Mouse (Mus musculus): ENCODE data around the gene 6430548M08Rik. TPM values are rescaled to one million over a fixed set of nuclear protein-coding genes. Genes with fewer than 3 reads are reported as not detected.

6430548M08Rik gene
- polyA plus RNA-seq, 2 experiments, result 0.83 to 2.5 TPM

DNA sequence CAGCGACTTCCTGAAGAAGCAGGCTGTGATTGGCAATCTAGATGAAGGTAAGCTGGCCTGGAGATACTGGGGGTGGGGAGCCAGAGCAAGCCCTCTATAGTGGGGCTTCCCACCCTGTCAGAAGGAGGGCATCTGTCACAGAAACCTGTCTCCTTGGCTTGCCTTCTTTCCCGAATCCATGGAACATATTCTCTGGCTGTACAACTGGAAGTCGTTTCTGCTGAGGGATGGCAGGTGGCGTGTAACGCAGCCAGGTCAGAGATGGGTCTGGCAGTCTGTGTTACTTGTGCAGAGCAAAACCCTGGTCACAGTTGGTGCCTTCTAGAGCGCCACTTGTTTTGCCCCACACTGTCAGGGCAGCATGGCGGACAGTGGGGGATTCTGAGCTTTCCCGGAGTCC, 46.4 kb downstream of the 6430548M08Rik start:
- H3K9ac ChIP-seq (replicated peaks), result no peak overlapping the region
- no peaks in the 10 kb centered on the region for H3K27me3 ChIP-seq (ENCODE audit: control insufficient read depth, insufficient read depth, low read length)
- no peak overlapping the region for H3K27ac ChIP-seq
- no peaks in the 10 kb centered on the region for H3K4me1 ChIP-seq (replicated peaks; ENCODE audit: control insufficient read depth in 2 of 2, insufficient read depth in 2 of 2, low read length in 1 of 2)
- no peak overlapping the region for H3K4me2 ChIP-seq (ENCODE audit: low read depth)
- TF ChIP-seq CTCF (IDR thresholded peaks at IDR 0.05; ENCODE audit: low read depth) (no peak), EP300 (IDR thresholded peaks at IDR 0.05; ENCODE audit: low read depth) (no peak)
- H3K9me3 ChIP-seq (ENCODE audit: control insufficient read depth, low read length), result no peaks in the 10 kb centered on the region
- H3K36me3 ChIP-seq (replicated peaks; ENCODE audit: control insufficient read depth, insufficient read depth, low read depth), result no peaks in the 10 kb centered on the region
- H3K4me3 ChIP-seq (ENCODE audit: insufficient read depth in 1 of 2, low read depth in 2 of 2, low read length in 2 of 2), result no peak overlapping the region
- no peak for ATAC-seq (ENCODE audit: insufficient read depth)
- 62% methylated on average over 8 of the region's 8 CpGs for WGBS (ENCODE audit: insufficient replicate concordance)
- DNase-seq (ENCODE audit: low read depth in 3 of 3, low spot score in 3 of 3), result no peak

DNA sequence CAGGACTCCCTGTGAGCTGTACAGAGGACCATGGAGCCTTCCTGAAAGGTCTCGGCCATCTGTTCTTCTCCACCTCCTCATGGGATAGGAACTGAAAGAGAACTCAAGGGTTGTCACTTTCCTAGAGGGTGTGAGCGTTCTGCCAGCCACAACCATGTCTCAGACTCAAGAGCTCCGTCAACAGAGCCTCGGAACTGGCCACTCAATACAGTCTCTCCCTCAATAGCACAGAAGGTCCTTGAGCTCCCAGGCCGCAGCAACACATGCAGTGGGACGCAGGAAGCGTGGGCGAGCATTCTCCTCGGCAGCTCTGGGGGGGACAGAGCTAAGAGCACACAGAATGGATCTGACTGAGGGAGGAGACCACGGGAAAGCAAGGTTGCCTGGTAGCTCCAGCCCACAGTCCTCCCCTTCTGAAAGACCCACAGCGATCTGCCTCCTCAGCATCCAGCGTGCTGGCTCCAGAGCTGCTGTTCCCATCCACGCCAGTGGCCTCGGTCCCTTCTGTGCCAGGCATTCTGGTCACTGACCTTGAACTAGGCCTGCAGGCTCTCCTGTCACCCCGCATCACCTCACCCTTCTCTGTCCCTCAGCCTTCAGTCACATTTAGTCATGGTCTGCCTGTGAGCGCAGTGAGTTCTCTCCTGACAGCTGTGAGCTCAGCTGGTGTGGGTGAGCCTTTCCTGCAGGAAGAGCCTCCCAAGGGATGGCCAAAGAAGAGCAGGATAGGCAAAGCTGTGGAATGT, 47.9 kb downstream of the 6430548M08Rik start:
- no peaks in the 10 kb centered on the region for H3K4me1 ChIP-seq (replicated peaks; ENCODE audit: control insufficient read depth in 2 of 2, insufficient read depth in 2 of 2, low read length in 1 of 2)
- no peak for TF ChIP-seq EP300 (IDR thresholded peaks at IDR 0.05; ENCODE audit: low read depth)
- TF ChIP-seq CTCF (IDR thresholded peaks at IDR 0.05; ENCODE audit: low read depth), result no peak
- 64% methylated on average over 16 of the region's 16 CpGs for WGBS (ENCODE audit: insufficient replicate concordance)
- H3K4me2 ChIP-seq (ENCODE audit: low read depth), result no peak overlapping the region
- no peak overlapping the region for H3K9ac ChIP-seq (replicated peaks)
- ATAC-seq (ENCODE audit: insufficient read depth), result no peak
- no peaks in the 10 kb centered on the region for H3K9me3 ChIP-seq (ENCODE audit: control insufficient read depth, low read length)
- H3K27ac ChIP-seq, result no peak overlapping the region
- DNase-seq (ENCODE audit: low read depth in 3 of 3, low spot score in 3 of 3), result no peak
- no peak overlapping the region for H3K4me3 ChIP-seq (ENCODE audit: insufficient read depth in 1 of 2, low read depth in 2 of 2, low read length in 2 of 2)
- H3K27me3 ChIP-seq (ENCODE audit: control insufficient read depth, insufficient read depth, low read length), result no peaks in the 10 kb centered on the region
- H3K36me3 ChIP-seq (replicated peaks; ENCODE audit: control insufficient read depth, insufficient read depth, low read depth), result no peaks in the 10 kb centered on the region

DNA sequence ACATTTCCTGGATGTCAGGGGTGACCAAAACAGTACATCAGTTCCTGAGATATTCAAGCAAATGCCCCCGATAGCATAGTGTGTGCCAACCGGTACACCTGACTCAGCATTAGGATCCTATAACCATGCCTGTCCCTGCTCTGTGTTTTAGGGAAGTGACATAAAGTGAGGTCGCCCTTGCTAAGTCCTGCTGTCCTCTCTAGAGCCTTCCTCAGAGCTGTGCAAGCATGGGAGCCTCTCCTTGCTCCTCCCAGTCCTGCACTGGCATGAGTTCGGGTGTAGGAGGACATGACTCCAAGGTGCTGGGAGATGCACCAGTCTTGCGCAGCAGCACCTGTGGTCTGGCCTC, 48.4 kb downstream of the 6430548M08Rik start:
- H3K4me2 ChIP-seq (ENCODE audit: low read depth), result no peak overlapping the region
- H3K9me3 ChIP-seq (ENCODE audit: control insufficient read depth, low read length), result no peaks in the 10 kb centered on the region
- H3K4me1 ChIP-seq (replicated peaks; ENCODE audit: control insufficient read depth in 2 of 2, insufficient read depth in 2 of 2, low read length in 1 of 2), result no peaks in the 10 kb centered on the region
- H3K36me3 ChIP-seq (replicated peaks; ENCODE audit: control insufficient read depth, insufficient read depth, low read depth), result no peaks in the 10 kb centered on the region
- no peak overlapping the region for H3K27ac ChIP-seq
- no peak for ATAC-seq (ENCODE audit: insufficient read depth)
- WGBS (ENCODE audit: insufficient replicate concordance), result 42% methylated on average over 5 of the region's 5 CpGs
- no peaks in the 10 kb centered on the region; the same call in 1 of the 2 replicates for H3K27me3 ChIP-seq (ENCODE audit: control insufficient read depth, insufficient read depth, low read length)
- no peak overlapping the region for H3K4me3 ChIP-seq (ENCODE audit: insufficient read depth in 1 of 2, low read depth in 2 of 2, low read length in 2 of 2)
- TF ChIP-seq CTCF (IDR thresholded peaks at IDR 0.05; ENCODE audit: low read depth), result no peak
- TF ChIP-seq EP300 (IDR thresholded peaks at IDR 0.05; ENCODE audit: low read depth), result no peak
- DNase-seq (ENCODE audit: low read depth in 3 of 3, low spot score in 3 of 3), result no peak
- H3K9ac ChIP-seq (replicated peaks), result no peak overlapping the region

DNA sequence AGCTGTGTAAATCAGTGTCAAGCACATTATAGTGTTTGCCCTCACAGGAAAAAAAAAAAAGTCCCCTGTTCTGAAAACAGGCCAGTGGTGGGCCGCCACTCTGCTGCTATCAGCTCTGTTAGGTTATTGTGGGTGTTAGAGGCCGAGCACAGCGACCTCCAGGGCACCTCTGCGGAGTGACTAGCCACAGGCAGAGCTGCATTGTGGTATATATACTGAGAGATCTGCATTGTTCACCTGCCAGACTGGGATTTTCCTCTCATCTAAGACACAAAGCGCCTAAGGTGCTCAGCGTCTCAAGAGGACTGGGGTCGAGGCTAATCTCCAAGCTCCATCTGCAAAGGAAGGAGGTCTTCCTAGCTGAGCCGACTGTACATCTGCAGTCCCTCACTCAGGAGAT, 49.4 kb downstream of the 6430548M08Rik start:
- no peak overlapping the region for H3K9ac ChIP-seq (replicated peaks)
- H3K9me3 ChIP-seq (ENCODE audit: control insufficient read depth, low read length), result no peaks in the 10 kb centered on the region
- H3K27ac ChIP-seq, result no peak overlapping the region
- WGBS (ENCODE audit: insufficient replicate concordance), result 53% methylated on average over 8 of the region's 8 CpGs
- no peak overlapping the region for H3K4me2 ChIP-seq (ENCODE audit: low read depth)
- no peak for DNase-seq (ENCODE audit: low read depth in 3 of 3, low spot score in 3 of 3)
- ATAC-seq (ENCODE audit: insufficient read depth), result no peak
- no peak overlapping the region for H3K4me3 ChIP-seq (ENCODE audit: insufficient read depth in 1 of 2, low read depth in 2 of 2, low read length in 2 of 2)
- no peaks in the 10 kb centered on the region for H3K36me3 ChIP-seq (replicated peaks; ENCODE audit: control insufficient read depth, insufficient read depth, low read depth)
- no peaks in the 10 kb centered on the region; the same call in 1 of the 2 replicates for H3K27me3 ChIP-seq (ENCODE audit: control insufficient read depth, insufficient read depth, low read length)
- H3K4me1 ChIP-seq (replicated peaks; ENCODE audit: control insufficient read depth in 2 of 2, insufficient read depth in 2 of 2, low read length in 1 of 2), result no peaks in the 10 kb centered on the region
- TF ChIP-seq CTCF (IDR thresholded peaks at IDR 0.05; ENCODE audit: low read depth) (no peak), EP300 (IDR thresholded peaks at IDR 0.05; ENCODE audit: low read depth) (no peak)

DNA sequence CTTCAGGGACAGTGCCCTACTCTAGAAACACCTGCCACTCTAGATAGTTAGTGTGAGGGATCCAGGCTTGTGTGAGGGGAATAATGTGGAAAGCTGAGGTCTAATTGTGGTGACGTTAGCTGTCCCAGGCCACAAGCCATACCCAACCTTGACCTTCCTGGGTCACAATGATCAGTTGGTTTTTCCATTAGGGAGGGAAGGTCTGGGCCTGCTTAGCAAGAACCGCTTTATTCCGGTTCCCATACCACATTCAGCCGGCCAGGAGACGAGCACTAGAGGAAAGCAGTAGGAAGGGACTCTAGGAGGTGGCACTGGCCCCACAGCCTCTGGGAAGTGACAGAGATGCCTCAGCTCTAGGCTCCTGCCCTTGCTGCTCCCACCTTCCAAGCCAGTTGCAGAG, 50.1 kb downstream of the 6430548M08Rik start:
- Histone ChIP-seq H3K9me3 (ENCODE audit: control insufficient read depth, low read length) (no peaks in the 10 kb centered on the region), H3K4me1 (replicated peaks; ENCODE audit: control insufficient read depth in 2 of 2, insufficient read depth in 2 of 2, low read length in 1 of 2) (no peaks in the 10 kb centered on the region), H3K27me3 (ENCODE audit: control insufficient read depth, insufficient read depth, low read length) (no peaks in the 10 kb centered on the region; the same call in 1 of the 2 replicates), H3K9ac (replicated peaks) (no peak overlapping the region), H3K4me3 (ENCODE audit: insufficient read depth in 1 of 2, low read depth in 2 of 2, low read length in 2 of 2) (no peak overlapping the region), H3K36me3 (replicated peaks; ENCODE audit: control insufficient read depth, insufficient read depth, low read depth) (no peaks in the 10 kb centered on the region), H3K27ac (no peak overlapping the region), H3K4me2 (ENCODE audit: low read depth) (no peak overlapping the region)
- TF ChIP-seq CTCF (IDR thresholded peaks at IDR 0.05; ENCODE audit: low read depth), result no peak
- TF ChIP-seq EP300 (IDR thresholded peaks at IDR 0.05; ENCODE audit: low read depth), result no peak
- DNase-seq (ENCODE audit: low read depth in 3 of 3, low spot score in 3 of 3) (no peak), ATAC-seq (ENCODE audit: insufficient read depth) (no peak)
- 62% methylated on average over 5 of the region's 5 CpGs for WGBS (ENCODE audit: insufficient replicate concordance)
